In the genomic region with DNA sequence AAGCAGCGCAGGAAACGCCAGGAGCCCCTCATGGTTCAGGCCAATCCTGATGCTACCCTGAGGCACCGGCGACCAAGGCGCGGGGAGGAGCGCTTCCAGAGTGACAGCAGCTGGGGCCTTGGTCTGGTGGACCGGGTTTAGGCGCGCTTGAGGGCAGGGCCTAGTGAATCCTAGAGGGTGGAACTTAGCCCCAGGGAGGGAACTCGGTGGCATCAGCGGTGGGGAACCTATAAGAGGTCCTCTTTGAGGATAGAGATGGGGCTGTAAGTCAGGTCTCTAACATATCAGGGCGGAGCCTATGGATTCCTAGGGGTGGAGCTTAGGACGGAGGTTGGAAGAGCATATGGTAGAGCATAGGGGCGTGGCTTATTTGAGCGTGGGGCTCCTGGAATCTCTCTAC, we compare ENCODE assay signal across 9 mouse cellular contexts. TPM values are rescaled to one million over a fixed set of nuclear protein-coding genes. Genes with fewer than 3 reads are reported as not detected.
A peak's percentile ranks its signal among the peaks of the same experiment; 100 is the strongest.
DNase-seq lines count a peak whose midpoint lies in the region; ATAC-seq and TF ChIP-seq lines count a peak whose summit lies in the region.
"Had no signal": no experiment of that assay in that cellular context is flagged by ENCODE, and none has a peak within 500 bp of the region (broad histone marks: within the 10 kb centered on the region; RNA-seq: fewer than 3 reads in every experiment).

No protein-coding gene starts in this region.

- H3K79me2 ChIP-seq in MEL (ENCODE audit: control insufficient read depth, insufficient read depth, low read length, poor library complexity): no peaks in the 10 kb centered on the region; the same call in 1 of the 2 replicates

- no peak for TF ChIP-seq POLR2A in MEL (IDR thresholded peaks at IDR 0.05; ENCODE audit: control insufficient read depth in 1 of 2, insufficient read depth in 1 of 2, low read depth in 1 of 2, low read length in 2 of 2, poor library complexity in 1 of 2)

- TF ChIP-seq CTCF in MEL (IDR thresholded peaks at IDR 0.05 in 2 of 3, conservative IDR thresholded peaks at IDR 0.05 in 1 of 3; ENCODE audit: control insufficient read depth in 1 of 3, insufficient read depth in 1 of 3, low read depth in 2 of 3, low read length in 3 of 3, poor library complexity in 1 of 3, severe bottlenecking in 1 of 3): no peak

- TF ChIP-seq RAD21 in MEL (IDR thresholded peaks at IDR 0.05; ENCODE audit: low read depth, low read length): no peak

- no peaks in the 10 kb centered on the region for H3K36me3 ChIP-seq in hindbrain, embryonic 12.5 days
- H3K36me3 ChIP-seq in hindbrain, embryonic 13.5 days: no peaks in the 10 kb centered on the region
- H3K36me3 ChIP-seq in MEL (ENCODE audit: control insufficient read depth in 1 of 2, insufficient read depth in 2 of 2, low read length in 2 of 2): no peaks in the 10 kb centered on the region
- H3K36me3 ChIP-seq in embryonic facial prominence, embryonic 10.5 days (replicated peaks): no peaks in the 10 kb centered on the region

- 0 out of 2 replicates have a peak overlapping the region, but pooled peaks have one; percentile 7 for H3K4me3 ChIP-seq in hindbrain, embryonic 12.5 days
- H3K4me3 ChIP-seq in hindbrain, embryonic 13.5 days: no peak overlapping the region
- no peak overlapping the region for H3K4me3 ChIP-seq in MEL (ENCODE audit: control insufficient read depth in 1 of 2, insufficient read depth in 1 of 2, low read depth in 2 of 2, low read length in 2 of 2)
- H3K4me3 ChIP-seq in embryonic facial prominence, embryonic 10.5 days: peak overlapping the region; percentile 31
- H3K4me3 ChIP-seq: gastrocnemius, adult 2 months had no signal

- H3K4me2 ChIP-seq in hindbrain, embryonic 12.5 days (replicated peaks): 0 out of 2 replicates have a peak overlapping the region, but pooled peaks have one; percentile 3
- no peak overlapping the region for H3K4me2 ChIP-seq in hindbrain, embryonic 13.5 days

- ATAC-seq in hindbrain, embryonic 12.5 days (ENCODE audit: low FRiP score): no peak
- no peak for ATAC-seq in hindbrain, embryonic 13.5 days (ENCODE audit: low FRiP score)

- H3K27me3 ChIP-seq in hindbrain, embryonic 12.5 days: no peaks in the 10 kb centered on the region
- no peaks in the 10 kb centered on the region for H3K27me3 ChIP-seq in hindbrain, embryonic 13.5 days
- no peaks in the 10 kb centered on the region for H3K27me3 ChIP-seq in MEL (ENCODE audit: control insufficient read depth in 1 of 2, insufficient read depth in 2 of 2, low read length in 2 of 2)
- H3K27me3 ChIP-seq in embryonic facial prominence, embryonic 10.5 days (replicated peaks; ENCODE audit: low read depth, poor library complexity, severe bottlenecking): no peaks in the 10 kb centered on the region

- DNase-seq in MEL (ENCODE audit: low read depth, low spot score): peak; percentile 49
- DNase-seq in embryonic facial prominence, embryonic 10.5 days (ENCODE audit: low spot score): peak; percentile 66
- peak; percentile 89 for DNase-seq in liver
- no peak for DNase-seq in adrenal gland, postnatal 4 days (ENCODE audit: low spot score in 2 of 2)
- no peak for DNase-seq in right cerebral cortex, adult 2 months (ENCODE audit: low spot score in 2 of 2)
- no peak for DNase-seq in cerebellum, postnatal 4 days (ENCODE audit: low spot score in 2 of 2)
- DNase-seq: gastrocnemius, adult 2 months had no signal

- H3K9ac ChIP-seq in hindbrain, embryonic 12.5 days: no peak overlapping the region
- no peak overlapping the region for H3K9ac ChIP-seq in hindbrain, embryonic 13.5 days
- no peak overlapping the region for H3K9ac ChIP-seq in MEL (ENCODE audit: control insufficient read depth, low read depth, low read length, poor library complexity, severe bottlenecking)

- TF ChIP-seq EP300 in MEL (IDR thresholded peaks at IDR 0.05; ENCODE audit: low read depth in 1 of 2, low read length in 2 of 2): no peak

- H3K27ac ChIP-seq in hindbrain, embryonic 12.5 days: no peak overlapping the region
- H3K27ac ChIP-seq in hindbrain, embryonic 13.5 days: no peak overlapping the region
- H3K27ac ChIP-seq in MEL (ENCODE audit: control insufficient read depth, low read depth, low read length): no peak overlapping the region
- H3K27ac ChIP-seq in embryonic facial prominence, embryonic 10.5 days (replicated peaks): peak overlapping the region; percentile 66
- H3K27ac ChIP-seq: gastrocnemius, adult 2 months had no signal

- H3K9me3 ChIP-seq in hindbrain, embryonic 12.5 days (replicated peaks): no peaks in the 10 kb centered on the region
- no peaks in the 10 kb centered on the region for H3K9me3 ChIP-seq in hindbrain, embryonic 13.5 days
- no peaks in the 10 kb centered on the region for H3K9me3 ChIP-seq in MEL (replicated peaks; ENCODE audit: insufficient read depth, low read length)
- H3K9me3 ChIP-seq in embryonic facial prominence, embryonic 10.5 days: no peaks in the 10 kb centered on the region

- H3K4me1 ChIP-seq in hindbrain, embryonic 12.5 days: no peaks in the 10 kb centered on the region
- no peaks in the 10 kb centered on the region for H3K4me1 ChIP-seq in hindbrain, embryonic 13.5 days (replicated peaks)
- H3K4me1 ChIP-seq in MEL (ENCODE audit: control insufficient read depth in 1 of 2, insufficient read depth in 2 of 2, low read length in 2 of 2): no peaks in the 10 kb centered on the region
- peaks cover 23% of the 10 kb centered on the region for H3K4me1 ChIP-seq in embryonic facial prominence, embryonic 10.5 days

- WGBS in hindbrain, embryonic 12.5 days: 32% methylated on average over 16 of the region's 16 CpGs
- 28% methylated on average over 16 of the region's 16 CpGs for WGBS in hindbrain, embryonic 13.5 days
- 23% methylated on average over 16 of the region's 16 CpGs for WGBS in embryonic facial prominence, embryonic 10.5 days

TF ChIP-seq in MEL, 35 proteins besides CTCF, POLR2A, EP300 and RAD21 (continues in another document):
- no peak for TF ChIP-seq UBTF (IDR thresholded peaks at IDR 0.05; ENCODE audit: borderline replicate concordance, insufficient read depth, low read depth, low read length)
- TF ChIP-seq MAFK (IDR thresholded peaks at IDR 0.05; ENCODE audit: borderline replicate concordance, low read depth, low read length): no peak
- no peak for TF ChIP-seq ELF1 (IDR thresholded peaks at IDR 0.05; ENCODE audit: low read depth, low read length)
- TF ChIP-seq NELFE (IDR thresholded peaks at IDR 0.05; ENCODE audit: low read depth, low read length): no peak
- no peak for TF ChIP-seq NRF1 (IDR thresholded peaks at IDR 0.05; ENCODE audit: insufficient read depth, low read depth, low read length, poor library complexity, severe bottlenecking)
- TF ChIP-seq RCOR1 (IDR thresholded peaks at IDR 0.05; ENCODE audit: low read depth, low read length): no peak
- no peak for TF ChIP-seq TBP (IDR thresholded peaks at IDR 0.05; ENCODE audit: low read depth, low read length)
- no peak for TF ChIP-seq CHD2 (IDR thresholded peaks at IDR 0.05; ENCODE audit: low read length)

RNA-seq across cellular contexts. Expression of a gene that starts 5.2 kb away (rescaled TPM):
- polyA plus RNA-seq in hindbrain, embryonic 12.5 days (2016; fragmentation: Nextera tagmentation; extraction: Ambion mirVana): 144 and 147 TPM in 2 replicates
- polyA plus RNA-seq in hindbrain, embryonic 13.5 days (2015; fragmentation: Nextera tagmentation; extraction: Ambion mirVana): 120 and 121 TPM in 2 replicates
- 196 and 224 TPM in 2 replicates for total RNA-seq in MEL (2012; rRNA removed)
- 100 to 1,000 TPM in 1 of 2 experiments, 10 to 100 TPM in 1; 92.3 to 343 TPM for polyA plus RNA-seq in MEL (2012; ENCODE audit: insufficient read depth in 1 of 2, insufficient read length in 2 of 2, low read depth in 1 of 2, low replicate concordance in 2 of 2, missing spikeins in 1 of 2)
- polyA plus RNA-seq in embryonic facial prominence, embryonic 10.5 days (2016; fragmentation: Nextera tagmentation; extraction: Ambion mirVana): 115 and 123 TPM in 2 replicates
- total RNA-seq in adrenal gland, postnatal 4 days (2021): 100 to 1,000 TPM; 236 to 239 TPM

RNA-seq across cellular contexts. Expression of a gene that starts 10.6 kb away (rescaled TPM):
- polyA plus RNA-seq in hindbrain, embryonic 12.5 days (2016; fragmentation: Nextera tagmentation; extraction: Ambion mirVana): 16.7 and 19.2 TPM in 2 replicates
- 13.9 and 14.3 TPM in 2 replicates for polyA plus RNA-seq in hindbrain, embryonic 13.5 days (2015; fragmentation: Nextera tagmentation; extraction: Ambion mirVana)
- 27.0 and 27.2 TPM in 2 replicates for total RNA-seq in MEL (2012; rRNA removed)
- polyA plus RNA-seq in MEL (2012; ENCODE audit: insufficient read depth in 1 of 2, insufficient read length in 2 of 2, low read depth in 1 of 2, low replicate concordance in 2 of 2, missing spikeins in 1 of 2): 10 to 100 TPM in 1 of 2 experiments, not detected in 1; 78.0 TPM
- 18.6 and 21.6 TPM in 2 replicates for polyA plus RNA-seq in embryonic facial prominence, embryonic 10.5 days (2016; fragmentation: Nextera tagmentation; extraction: Ambion mirVana)
- total RNA-seq in adrenal gland, postnatal 4 days (2021): 10 to 100 TPM; 36.9 to 45.1 TPM

RNA-seq across cellular contexts. Expression of a gene that starts 10.7 kb away (rescaled TPM):
- polyA plus RNA-seq in hindbrain, embryonic 12.5 days (2016; fragmentation: Nextera tagmentation; extraction: Ambion mirVana): 1.9 and 3.8 TPM in 2 replicates
- polyA plus RNA-seq in hindbrain, embryonic 13.5 days (2015; fragmentation: Nextera tagmentation; extraction: Ambion mirVana): 2.4 and 4.3 TPM in 2 replicates
- total RNA-seq in MEL (2012; rRNA removed): 0.12 and 0.36 TPM in 2 replicates
- under 1 TPM in 1 of 2 experiments, not detected in 1; 0.65 TPM for polyA plus RNA-seq in MEL (2012; ENCODE audit: insufficient read depth in 1 of 2, insufficient read length in 2 of 2, low read depth in 1 of 2, low replicate concordance in 2 of 2, missing spikeins in 1 of 2)
- polyA plus RNA-seq in embryonic facial prominence, embryonic 10.5 days (2016; fragmentation: Nextera tagmentation; extraction: Ambion mirVana): 1.9 and 2.3 TPM in 2 replicates
- 10 to 100 TPM; 12.5 to 17.5 TPM for total RNA-seq in adrenal gland, postnatal 4 days (2021)

RNA-seq across cellular contexts. Expression of a gene that starts 26.8 kb away (rescaled TPM):
- polyA plus RNA-seq in hindbrain, embryonic 12.5 days (2016; fragmentation: Nextera tagmentation; extraction: Ambion mirVana): 3.4 and 3.5 TPM in 2 replicates
- 3.4 and 4.2 TPM in 2 replicates for polyA plus RNA-seq in hindbrain, embryonic 13.5 days (2015; fragmentation: Nextera tagmentation; extraction: Ambion mirVana)
- 0.08 and 0.10 TPM in 2 replicates for total RNA-seq in MEL (2012; rRNA removed)
- 1 to 10 TPM in 1 of 2 experiments, not detected in 1; 1.6 TPM for polyA plus RNA-seq in MEL (2012; ENCODE audit: insufficient read depth in 1 of 2, insufficient read length in 2 of 2, low read depth in 1 of 2, low replicate concordance in 2 of 2, missing spikeins in 1 of 2)
- polyA plus RNA-seq in embryonic facial prominence, embryonic 10.5 days (2016; fragmentation: Nextera tagmentation; extraction: Ambion mirVana): 5.7 and 7.4 TPM in 2 replicates
- total RNA-seq in adrenal gland, postnatal 4 days (2021): 10 to 100 TPM; 35.0 to 38.8 TPM

RNA-seq across cellular contexts. Expression of a gene that starts 28.8 kb away (rescaled TPM):
- polyA plus RNA-seq in hindbrain, embryonic 12.5 days (2016; fragmentation: Nextera tagmentation; extraction: Ambion mirVana): not detected in 2 replicates
- polyA plus RNA-seq in hindbrain, embryonic 13.5 days (2015; fragmentation: Nextera tagmentation; extraction: Ambion mirVana): not detected in 2 replicates
- total RNA-seq in MEL (2012; rRNA removed): not detected in 2 replicates
- polyA plus RNA-seq in MEL (2012; ENCODE audit: insufficient read depth in 1 of 2, insufficient read length in 2 of 2, low read depth in 1 of 2, low replicate concordance in 2 of 2, missing spikeins in 1 of 2): not detected
- polyA plus RNA-seq in embryonic facial prominence, embryonic 10.5 days (2016; fragmentation: Nextera tagmentation; extraction: Ambion mirVana): not detected in 2 replicates
- 10 to 100 TPM; 14.9 to 20.7 TPM for total RNA-seq in adrenal gland, postnatal 4 days (2021)

Comparison
In these comparisons a context has a peak if more than half of its experiments do, and no peak if none do; other contexts are left out.
1. H3K4me3 ChIP-seq: peak in hindbrain, embryonic 12.5 days (single experiment) and embryonic facial prominence, embryonic 10.5 days (single experiment); none in hindbrain, embryonic 13.5 days (single experiment) and MEL (0 of 2).
2. DNase-seq: peak in MEL (single experiment), embryonic facial prominence, embryonic 10.5 days (single experiment) and liver (single experiment); none in adrenal gland, postnatal 4 days (0 of 2), right cerebral cortex, adult 2 months (0 of 2) and cerebellum, postnatal 4 days (0 of 2).